Mouse (Mus musculus): ENCODE measurements around the gene Fabp1. TPM values are rescaled to one million over a fixed set of nuclear protein-coding genes. Genes with fewer than 3 reads are reported as not detected.

Gene Fabp1
- total RNA-seq (2017), result not detected in 3 replicates

DNA sequence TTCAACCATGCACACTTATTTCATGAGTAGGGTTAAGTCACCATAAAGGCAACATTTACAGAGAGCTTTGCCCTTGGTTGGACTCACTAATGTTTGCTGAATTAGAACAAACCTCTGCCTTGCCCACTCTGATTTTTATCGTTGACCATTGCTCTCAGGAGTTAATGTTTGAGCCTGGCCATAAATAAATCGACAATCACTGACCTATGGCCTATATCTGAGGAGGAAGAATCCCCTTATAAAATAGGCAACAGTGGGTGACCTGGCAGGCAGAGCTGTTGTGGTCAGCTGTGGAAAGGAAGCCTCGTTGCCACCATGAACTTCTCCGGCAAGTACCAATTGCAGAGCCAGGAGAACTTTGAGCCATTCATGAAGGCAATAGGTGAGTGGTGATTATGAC lies at the start of gene Fabp1:
Gene Fabp1, plus strand, starts transcription at position 216 of the 400 bp plus-strand sequence.
- ATAC-seq (replicated peaks; ENCODE audit: insufficient number of reproducible peaks, low FRiP score, low TSS enrichment, poor library complexity, severe bottlenecking), result no peak

DNA sequence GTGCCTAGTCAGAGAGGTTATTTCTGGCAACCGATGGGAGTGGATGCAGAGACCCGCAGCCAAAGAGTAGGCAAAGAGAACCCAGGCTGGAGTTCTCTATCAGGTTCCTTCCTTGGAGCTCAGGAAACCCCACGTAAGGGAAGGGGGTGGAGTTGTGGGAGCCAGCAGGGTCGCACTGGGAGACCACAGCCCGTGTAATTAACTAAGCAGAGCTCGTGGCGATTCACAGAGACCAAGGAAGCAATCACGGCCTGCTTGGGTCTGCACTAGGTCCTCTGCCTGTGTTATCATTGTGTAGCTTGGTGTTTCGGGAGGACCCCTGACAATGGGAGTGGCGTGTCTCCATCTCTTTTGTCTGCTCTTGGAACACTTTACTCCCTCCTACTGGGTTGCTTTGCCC lies 48.5 kb upstream of the Fabp1 start:
- no peak for ATAC-seq (replicated peaks; ENCODE audit: insufficient number of reproducible peaks, low FRiP score, low TSS enrichment, poor library complexity, severe bottlenecking)

DNA sequence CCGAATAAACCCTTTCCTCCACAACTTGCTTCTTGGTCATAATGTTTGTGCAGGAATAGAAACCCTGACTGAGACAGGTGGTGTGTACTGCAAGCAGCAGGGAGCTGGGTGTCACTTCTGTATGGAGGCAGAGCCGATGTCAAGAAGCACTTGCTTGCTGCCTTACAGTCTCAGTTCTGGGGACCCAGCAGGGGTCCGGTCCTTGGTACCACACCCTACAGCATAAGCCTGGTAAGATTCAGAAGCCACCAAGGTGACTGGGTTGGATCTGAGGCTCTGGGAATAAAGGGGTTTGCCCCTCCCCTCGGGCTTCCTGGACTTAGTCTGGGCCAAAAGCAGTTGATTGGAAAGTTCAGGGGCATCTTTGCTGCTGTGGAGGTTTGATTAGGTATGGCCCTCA lies 46.1 kb upstream of the Fabp1 start:
- no peak for ATAC-seq (replicated peaks; ENCODE audit: insufficient number of reproducible peaks, low FRiP score, low TSS enrichment, poor library complexity, severe bottlenecking)

DNA sequence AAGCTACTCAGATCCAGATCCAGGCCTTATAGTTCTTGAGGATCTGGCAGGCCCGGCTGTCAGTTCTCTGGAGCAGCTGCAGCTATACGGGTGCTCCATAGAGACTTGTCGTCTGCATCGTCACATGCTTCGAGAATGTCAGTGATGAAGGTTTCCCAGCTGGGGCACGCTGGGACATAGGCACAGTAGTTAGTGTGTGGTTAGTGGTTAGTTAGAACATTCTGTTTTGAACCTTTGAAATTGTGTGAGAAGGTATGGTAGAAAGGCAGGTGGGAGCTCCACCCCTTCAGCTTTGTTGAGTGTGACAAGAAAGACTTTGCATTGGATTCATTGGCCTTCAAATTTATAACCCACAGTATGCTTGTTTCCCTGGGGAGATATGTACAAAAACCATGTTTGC lies 44.8 kb upstream of the Fabp1 start:
- no peak for ATAC-seq (replicated peaks; ENCODE audit: insufficient number of reproducible peaks, low FRiP score, low TSS enrichment, poor library complexity, severe bottlenecking)

DNA sequence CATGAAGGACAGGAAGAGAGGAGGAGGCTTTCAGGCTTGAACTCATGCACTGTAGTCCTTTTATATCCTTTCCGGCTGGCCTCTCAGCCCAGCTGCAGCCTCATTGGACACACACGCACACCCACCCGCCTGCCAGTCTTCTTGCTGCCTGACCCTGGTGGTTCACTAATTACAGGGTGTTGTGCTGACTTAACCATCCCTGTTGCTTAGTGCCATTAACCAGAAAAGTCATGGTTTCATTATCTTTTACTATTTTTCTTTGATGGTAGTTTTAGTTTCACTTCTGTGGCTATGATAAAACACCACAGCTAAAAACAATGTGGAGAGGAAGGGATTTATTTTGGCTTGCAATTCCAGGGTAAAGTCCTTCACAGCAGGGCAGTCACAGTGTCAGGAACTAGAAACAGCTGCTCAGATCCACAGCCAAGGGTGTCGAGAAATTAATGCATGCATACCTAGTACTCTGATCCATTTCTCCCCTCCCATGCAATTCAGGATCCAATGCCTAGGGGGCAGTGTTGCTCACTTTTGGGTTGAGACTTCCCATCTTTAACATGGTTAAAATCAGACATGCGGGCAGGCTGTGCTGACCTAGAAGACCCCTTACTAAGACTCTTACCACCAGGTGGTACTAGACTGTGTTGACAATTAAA lies 42.8 kb upstream of the Fabp1 start:
- no peak for ATAC-seq (replicated peaks; ENCODE audit: insufficient number of reproducible peaks, low FRiP score, low TSS enrichment, poor library complexity, severe bottlenecking)

DNA sequence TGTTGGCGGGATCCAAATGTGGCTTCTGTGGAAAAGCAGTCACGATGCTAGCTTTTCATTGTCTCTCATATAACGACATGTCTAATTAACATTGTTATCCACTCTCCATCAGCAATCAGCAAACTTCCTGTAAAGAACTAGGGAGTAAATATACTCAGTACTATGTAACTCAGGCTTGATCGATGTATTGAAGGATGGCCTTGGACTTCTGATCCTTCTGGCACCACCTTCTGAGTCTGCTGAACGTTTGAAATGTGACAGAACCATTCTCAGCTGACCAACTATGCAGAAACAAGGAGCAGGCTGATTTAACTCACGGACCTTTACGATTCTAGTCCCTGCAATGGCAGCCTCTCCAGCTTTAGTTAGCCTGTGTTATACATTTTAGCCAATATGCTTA lies 38.3 kb upstream of the Fabp1 start:
- ATAC-seq (replicated peaks; ENCODE audit: insufficient number of reproducible peaks, low FRiP score, low TSS enrichment, poor library complexity, severe bottlenecking), result no peak

DNA sequence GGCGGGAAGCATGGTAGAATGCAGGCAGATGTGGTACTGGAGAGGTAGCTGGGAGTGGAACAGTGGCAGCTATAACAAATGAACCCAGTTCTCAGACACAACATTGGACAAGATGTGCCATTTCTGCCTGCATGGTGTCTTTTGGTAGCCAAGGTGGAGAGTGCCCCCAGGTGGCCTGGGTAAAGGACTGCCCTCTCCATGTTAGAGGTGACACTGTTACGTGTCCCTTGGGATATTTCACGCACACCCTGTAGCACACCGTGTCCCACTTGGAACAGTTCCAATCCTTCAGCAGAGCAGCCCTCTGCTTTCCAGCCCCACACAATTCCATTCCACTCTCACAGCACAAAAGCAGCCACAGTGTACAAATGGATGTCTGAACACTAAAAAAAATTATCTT lies 37.4 kb upstream of the Fabp1 start:
- no peak for ATAC-seq (replicated peaks; ENCODE audit: insufficient number of reproducible peaks, low FRiP score, low TSS enrichment, poor library complexity, severe bottlenecking)

DNA sequence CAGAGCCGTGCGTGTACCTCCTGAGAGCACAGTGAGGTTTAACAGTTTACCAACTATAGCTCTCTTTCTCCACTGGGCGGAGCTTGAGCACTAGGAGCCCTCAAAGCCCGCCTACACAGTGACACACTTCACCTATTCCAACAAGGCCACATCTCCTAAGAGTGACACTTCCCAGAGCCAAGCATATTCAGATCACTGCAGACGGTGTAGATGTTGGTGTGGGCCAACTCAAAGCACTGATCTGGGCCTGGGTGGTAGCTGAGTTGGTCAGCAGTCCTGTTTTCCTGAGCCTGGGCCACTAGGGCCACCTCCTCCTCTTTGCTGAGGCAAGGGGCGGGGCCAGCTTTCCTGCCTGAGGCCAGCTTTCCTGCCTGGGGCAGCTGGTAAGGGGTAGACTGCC lies 35.2 kb upstream of the Fabp1 start:
- no peak for ATAC-seq (replicated peaks; ENCODE audit: insufficient number of reproducible peaks, low FRiP score, low TSS enrichment, poor library complexity, severe bottlenecking)

DNA sequence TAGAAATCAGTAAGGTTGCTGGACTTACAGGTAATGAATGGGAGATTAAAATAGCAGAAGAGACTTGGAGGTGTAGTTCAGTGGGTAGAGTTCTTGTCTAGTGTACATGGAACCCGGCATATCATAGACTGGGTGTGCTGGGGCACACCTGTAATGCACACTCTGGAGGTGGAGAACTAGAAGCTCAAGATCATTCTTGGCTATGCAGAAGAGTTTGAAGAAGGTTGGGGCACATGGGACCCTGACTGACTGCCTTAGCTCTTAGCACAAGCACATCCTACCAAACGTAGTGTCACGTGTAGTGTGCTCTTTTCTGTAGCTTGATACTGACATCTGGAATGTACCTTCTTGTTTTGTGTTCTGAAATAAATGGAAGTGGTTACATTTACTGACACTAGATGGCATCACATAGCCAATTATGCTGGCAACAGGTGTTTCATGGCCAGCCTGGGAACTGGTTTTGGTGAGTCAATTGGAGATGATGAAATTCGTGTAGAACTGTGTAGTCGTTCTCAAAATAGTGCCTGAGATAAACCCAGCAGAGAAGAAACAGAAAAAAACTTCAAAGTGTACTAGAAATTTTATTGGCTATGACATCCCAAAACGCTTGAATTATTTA lies 33.0 kb upstream of the Fabp1 start:
- ATAC-seq (replicated peaks; ENCODE audit: insufficient number of reproducible peaks, low FRiP score, low TSS enrichment, poor library complexity, severe bottlenecking), result no peak

DNA sequence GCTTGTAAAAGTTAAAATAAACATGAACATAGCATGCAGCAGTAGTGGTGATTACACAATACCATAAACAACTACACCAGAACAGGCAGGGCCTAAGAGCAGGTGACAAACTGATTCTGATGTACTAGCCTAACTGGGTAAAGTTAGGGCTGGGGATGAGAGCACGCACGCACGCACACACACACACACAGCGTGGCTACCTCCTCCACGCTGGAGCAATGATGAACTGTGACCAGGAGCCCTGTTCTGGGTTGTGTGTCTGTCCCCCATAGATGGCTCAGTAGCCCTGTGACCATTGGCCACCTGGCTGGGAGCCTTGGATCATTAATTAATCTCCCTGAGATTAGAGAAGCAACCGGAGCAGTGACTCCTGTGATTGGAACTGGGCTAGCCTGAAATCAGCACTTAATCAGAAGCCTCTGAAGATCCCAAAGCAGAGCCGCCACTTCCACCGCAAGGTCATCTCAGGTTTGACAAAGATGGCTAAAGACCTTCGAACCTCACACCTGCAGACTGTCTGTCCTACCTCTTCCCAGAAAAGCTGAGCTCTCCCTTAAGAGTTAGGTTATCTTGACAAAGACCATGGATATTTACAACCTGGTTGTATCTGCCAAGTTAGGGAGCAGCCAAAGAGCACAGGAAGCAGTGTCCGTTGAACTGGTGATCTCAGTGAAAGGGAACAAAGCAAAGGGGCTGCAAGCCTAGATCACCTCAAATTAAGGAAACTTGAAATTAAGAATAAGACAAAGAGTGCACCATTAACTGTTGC lies 26.6 kb upstream of the Fabp1 start:
- ATAC-seq (replicated peaks; ENCODE audit: insufficient number of reproducible peaks, low FRiP score, low TSS enrichment, poor library complexity, severe bottlenecking), result no peak

DNA sequence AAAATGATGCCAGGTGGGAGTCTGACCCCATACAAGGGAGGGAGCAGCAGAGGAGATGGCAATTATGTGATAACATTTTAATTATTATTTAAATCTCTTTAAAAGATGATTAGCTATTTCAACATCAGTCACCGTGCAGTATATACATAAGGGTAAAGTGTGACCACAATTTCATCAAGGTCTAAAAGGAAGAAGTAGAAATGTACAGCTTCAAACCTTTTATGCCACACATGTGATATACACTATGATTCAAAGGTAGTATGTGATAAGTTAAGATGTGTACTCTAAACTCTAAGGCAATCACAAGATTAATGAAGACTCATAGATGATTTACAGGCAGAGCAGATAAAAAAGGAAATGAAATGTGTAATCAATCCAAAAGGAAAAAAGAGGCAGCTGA lies 19.0 kb upstream of the Fabp1 start:
- ATAC-seq (replicated peaks; ENCODE audit: insufficient number of reproducible peaks, low FRiP score, low TSS enrichment, poor library complexity, severe bottlenecking), result no peak

DNA sequence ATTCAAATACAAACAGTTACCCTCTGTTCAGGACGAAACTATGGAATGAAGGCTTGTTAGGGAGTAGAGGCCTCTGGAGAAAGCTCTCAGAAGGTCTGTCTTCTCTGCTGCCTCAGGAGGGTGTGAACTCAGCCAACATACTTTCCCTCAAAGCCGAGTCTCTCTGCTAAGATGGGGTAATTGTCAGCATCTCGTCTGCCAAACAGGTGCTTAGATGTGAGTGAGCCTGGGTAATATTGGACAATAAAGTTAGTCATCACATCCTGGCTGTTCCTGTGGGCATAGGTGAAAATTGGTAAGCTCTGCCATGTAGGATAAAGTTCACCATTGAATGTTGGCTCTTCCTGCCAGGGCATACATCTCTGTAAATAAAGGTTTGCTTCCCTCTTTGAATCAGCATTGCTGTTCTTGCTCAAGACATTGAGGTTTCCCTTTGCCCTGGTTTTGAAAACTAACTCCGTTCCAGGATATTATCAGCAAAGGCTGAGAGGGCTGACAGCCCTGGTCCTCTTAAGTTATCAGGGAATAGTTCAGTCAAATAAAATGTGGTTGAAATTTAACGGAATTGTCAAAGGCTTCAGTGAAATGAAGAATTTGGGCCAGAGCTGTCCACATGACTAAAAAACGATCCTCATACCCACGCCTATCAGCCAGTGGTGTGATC lies 14.6 kb upstream of the Fabp1 start:
- no peak for ATAC-seq (replicated peaks; ENCODE audit: insufficient number of reproducible peaks, low FRiP score, low TSS enrichment, poor library complexity, severe bottlenecking)

DNA sequence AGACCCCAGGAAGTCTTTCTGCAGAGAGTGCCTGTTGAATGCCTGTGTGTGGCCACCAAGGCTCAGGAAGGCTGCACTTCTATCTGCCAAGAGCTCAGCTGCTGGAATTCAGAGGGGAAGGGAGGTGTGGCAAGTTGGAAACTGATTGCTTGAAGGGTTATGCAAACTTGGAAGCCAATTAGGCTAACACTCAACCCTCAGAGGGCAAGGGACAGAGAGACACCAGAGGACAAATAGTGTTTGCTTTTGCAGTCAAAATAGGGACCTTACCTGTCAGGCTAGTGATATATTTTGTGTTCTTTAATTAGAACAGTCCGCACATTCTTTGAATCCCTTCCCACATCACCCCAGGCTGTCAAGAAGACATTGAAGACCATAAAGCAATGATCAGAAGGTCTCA lies 10.0 kb upstream of the Fabp1 start:
- ATAC-seq (replicated peaks; ENCODE audit: insufficient number of reproducible peaks, low FRiP score, low TSS enrichment, poor library complexity, severe bottlenecking), result no peak

DNA sequence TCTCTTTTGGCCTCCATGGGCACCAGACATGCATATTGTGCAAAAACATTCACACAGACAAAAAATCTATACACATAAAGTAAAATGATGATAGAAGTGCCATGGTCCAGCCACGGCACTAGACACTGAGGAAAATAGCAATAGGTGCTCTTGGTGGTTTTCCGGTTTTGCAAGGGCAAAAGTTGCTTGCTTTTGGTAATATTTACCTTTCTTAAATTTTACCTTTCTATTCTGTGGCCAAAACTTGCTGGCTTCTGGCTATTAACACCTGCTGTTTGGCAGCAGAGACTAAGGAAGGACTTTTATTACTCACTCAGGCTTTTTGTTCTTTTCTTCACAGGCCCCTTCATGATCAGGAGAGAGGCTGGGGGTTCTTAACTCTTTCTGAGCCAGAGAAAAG lies 9.1 kb upstream of the Fabp1 start:
- no peak for ATAC-seq (replicated peaks; ENCODE audit: insufficient number of reproducible peaks, low FRiP score, low TSS enrichment, poor library complexity, severe bottlenecking)

DNA sequence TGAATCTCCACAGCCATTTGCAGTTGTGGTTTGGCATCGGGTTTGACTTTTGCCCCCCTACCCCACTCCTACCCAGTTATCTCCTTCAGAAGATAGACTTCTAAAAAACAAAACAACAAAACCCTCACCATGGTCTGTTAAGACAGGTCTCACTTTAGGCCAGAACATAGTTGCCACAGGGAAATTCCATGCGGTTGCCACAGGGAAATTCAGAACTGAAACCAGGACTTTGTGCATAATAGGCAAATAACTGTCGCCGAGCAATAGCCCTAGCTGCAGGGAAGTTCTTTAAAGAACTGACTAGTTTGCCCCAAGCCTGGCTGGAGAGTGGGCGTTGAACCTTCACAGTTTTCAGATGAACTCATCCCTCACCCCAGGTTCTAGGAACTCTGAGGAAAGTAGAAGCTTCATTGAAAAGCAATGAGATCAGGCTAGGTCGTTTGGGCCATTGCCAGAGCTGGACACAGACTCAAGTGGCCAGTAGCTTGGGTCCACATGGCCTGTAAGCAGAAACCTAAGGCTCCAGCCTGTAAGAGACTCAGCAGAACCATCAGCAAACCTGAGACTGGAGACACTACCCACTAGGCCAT lies 6.4 kb upstream of the Fabp1 start:
- ATAC-seq (replicated peaks; ENCODE audit: insufficient number of reproducible peaks, low FRiP score, low TSS enrichment, poor library complexity, severe bottlenecking), result no peak

DNA sequence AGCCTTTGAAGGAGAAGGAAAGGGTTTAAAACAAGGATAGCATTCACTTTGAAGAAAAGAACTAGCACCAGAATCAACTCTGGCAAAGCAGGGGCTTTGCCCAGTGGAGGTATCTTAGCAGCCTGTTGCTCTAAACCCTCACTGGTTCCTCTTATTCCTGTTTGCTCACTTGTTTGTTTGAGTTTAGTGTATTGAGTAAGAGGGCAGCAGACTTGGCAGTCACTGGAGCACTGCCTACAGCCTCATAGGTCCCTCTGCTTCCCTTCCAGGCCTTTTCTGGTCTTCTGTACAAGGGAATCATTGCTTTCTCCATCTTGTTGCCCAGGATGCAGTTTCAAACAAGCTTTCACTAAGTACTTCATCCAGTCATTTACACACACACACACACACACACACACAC lies 3.5 kb upstream of the Fabp1 start:
- no peak for ATAC-seq (replicated peaks; ENCODE audit: insufficient number of reproducible peaks, low FRiP score, low TSS enrichment, poor library complexity, severe bottlenecking)

DNA sequence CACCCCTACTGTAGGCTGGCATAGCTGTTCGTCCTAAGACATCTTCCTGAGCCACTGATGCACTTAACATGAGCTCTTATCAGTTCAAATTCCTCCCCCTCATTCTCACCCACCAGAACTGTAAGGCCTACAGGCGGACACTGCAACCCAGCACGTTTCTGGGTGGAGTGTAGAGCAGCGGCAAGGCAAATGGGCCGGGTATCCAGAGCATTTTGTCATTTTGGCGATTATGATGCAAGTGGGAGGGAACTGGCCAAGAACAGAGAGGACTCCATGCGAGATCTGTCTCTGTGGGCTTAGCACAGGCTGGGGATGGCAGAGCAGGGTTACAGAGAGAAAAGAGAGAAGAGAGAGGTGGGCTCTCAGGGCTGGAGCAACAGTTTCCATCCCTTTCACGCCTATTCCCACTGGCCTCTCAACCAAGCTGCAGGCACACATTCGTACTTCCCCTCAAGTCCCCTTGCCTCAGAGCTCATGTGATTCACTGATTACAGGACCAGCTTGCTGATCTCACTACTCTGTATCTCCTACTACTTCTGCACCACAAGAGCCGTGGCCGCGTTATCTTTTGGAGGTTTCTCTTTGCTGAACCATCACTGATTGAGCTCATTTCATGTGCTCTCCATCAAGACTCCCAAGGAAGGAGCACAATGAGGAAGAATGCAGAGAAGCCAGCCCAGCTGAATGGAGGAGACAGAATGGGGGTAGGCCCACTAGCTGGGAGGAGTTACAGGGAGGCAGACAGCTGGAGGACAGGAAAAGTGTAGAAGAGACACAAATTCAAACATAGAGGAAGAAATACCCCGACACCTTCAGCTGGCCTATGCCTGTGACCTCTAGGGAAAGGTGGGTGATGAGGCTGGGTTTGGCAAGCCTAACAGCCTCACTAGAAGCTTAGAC lies 1.7 kb upstream of the Fabp1 start:
- ATAC-seq (replicated peaks; ENCODE audit: insufficient number of reproducible peaks, low FRiP score, low TSS enrichment, poor library complexity, severe bottlenecking), result no peak

DNA sequence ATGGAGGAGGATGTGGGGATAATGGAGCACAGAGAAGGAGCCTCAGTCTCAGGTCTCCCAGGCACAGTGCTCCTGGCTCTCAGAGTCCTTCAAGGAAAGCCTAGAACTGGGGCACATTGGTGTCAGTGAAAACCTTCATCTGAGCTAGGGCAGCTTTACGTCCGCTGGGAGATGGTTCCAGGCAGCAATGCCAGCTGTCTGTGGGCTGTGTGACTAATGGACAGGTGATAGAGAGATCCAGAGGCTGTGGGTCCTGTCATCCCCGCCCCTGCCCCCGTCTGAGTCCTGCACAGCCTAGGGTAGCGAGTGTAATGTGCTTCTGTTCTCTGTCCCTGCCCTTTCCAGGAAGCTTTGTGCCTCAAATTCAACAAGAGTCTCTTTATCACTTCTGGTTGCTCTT lies 2.3 kb downstream of the Fabp1 start:
- ATAC-seq (replicated peaks; ENCODE audit: insufficient number of reproducible peaks, low FRiP score, low TSS enrichment, poor library complexity, severe bottlenecking), result no peak

Data from monocyte, adult 5-6 weeks (primary cell).